Mouse (Mus musculus) testis, adult 2 months (tissue): ENCODE measurements at regions not wholly inside any gene's neighbourhood (a gene's known extent, or its start where the extent isn't known, plus 50 kb on each side); places are given as distances from the start of the nearest gene placed in this dataset.

Experiments used
- H3K27ac ChIP-seq: fragments of 200-500 bp; 2 replicates; pipeline ENCODE4 v1.5.1; 2012; ENCODE audit warnings: low read depth, low read length; ENCODE audit not compliant: control insufficient read depth, insufficient read depth
- H3K27me3 ChIP-seq: fragments of 200-500 bp; 2 replicates; pipeline ENCODE4 v1.6.1; 2012; ENCODE audit warnings: mild to moderate bottlenecking, low read length, moderate library complexity; ENCODE audit not compliant: control insufficient read depth, insufficient read depth
- H3K36me3 ChIP-seq: fragments of 200-500 bp; 2 replicates; pipeline ENCODE4 v1.6.1; 2012; ENCODE audit warnings: mild to moderate bottlenecking, low read length; ENCODE audit not compliant: control insufficient read depth, insufficient read depth
- H3K4me1 ChIP-seq: fragments of 200-500 bp; 2 replicates; pipeline ENCODE4 v1.6.1; 2012; ENCODE audit warnings: low read length; ENCODE audit not compliant: control insufficient read depth, insufficient read depth
- H3K4me3 ChIP-seq: fragments of 200-500 bp; 2 replicates; pipeline ENCODE4 v1.5.1; 2012; ENCODE audit warnings: low read depth, mild to moderate bottlenecking, low read length, moderate library complexity, mixed read lengths; ENCODE audit not compliant: control insufficient read depth
- CTCF ChIP-seq: fragments of 200-500 bp; IDR thresholded peaks from 2 replicates; pipeline ENCODE4 v1.5.1; 2012; ENCODE audit warnings: low read depth, mild to moderate bottlenecking, inconsistent platforms, low read length, moderate library complexity; ENCODE audit not compliant: control insufficient read depth, insufficient read depth, insufficient replicate concordance
- POLR2A ChIP-seq: fragments of 200-500 bp; IDR thresholded peaks from 2 replicates; pipeline ENCODE4 v1.6.1; 2012; ENCODE audit warnings: low read depth, mild to moderate bottlenecking, inconsistent platforms, low read length, moderate library complexity; ENCODE audit not compliant: control insufficient read depth

- H3K27ac ChIP-seq: no peak overlapping the region
- H3K4me1 ChIP-seq: no peaks in the 10 kb centered on the region
- TF ChIP-seq POLR2A (no peak), CTCF (no peak)
- H3K4me3 ChIP-seq: no peak overlapping the region
- H3K36me3 ChIP-seq: no peaks in the 10 kb centered on the region
- H3K27me3 ChIP-seq: no peaks in the 10 kb centered on the region
These were observed 379.5 kb upstream of the Arglu1 start for GRCm38 (mm10) chr8:9069845-9070244.

- no peaks in the 10 kb centered on the region for H3K36me3 ChIP-seq
- H3K27me3 ChIP-seq: no peaks in the 10 kb centered on the region
- no peak overlapping the region for H3K4me3 ChIP-seq
- H3K27ac ChIP-seq: no peak overlapping the region
- no peak for TF ChIP-seq CTCF
- TF ChIP-seq POLR2A: no peak
- H3K4me1 ChIP-seq: no peaks in the 10 kb centered on the region
These were observed 377.4 kb upstream of the Arglu1 start for GRCm38 (mm10) chr8:9067731-9068130.

GRCm38 (mm10) chr8:9060166-9060565 lies 369.8 kb upstream of the Arglu1 start:
- TF ChIP-seq POLR2A (no peak), CTCF (no peak)
- no peaks in the 10 kb centered on the region for H3K27me3 ChIP-seq
- no peak overlapping the region for H3K27ac ChIP-seq
- H3K4me3 ChIP-seq: no peak overlapping the region
- H3K36me3 ChIP-seq: no peaks in the 10 kb centered on the region
- H3K4me1 ChIP-seq: no peaks in the 10 kb centered on the region

GRCm38 (mm10) chr8:9055416-9055819 lies 365.1 kb upstream of the Arglu1 start:
- Histone ChIP-seq H3K4me1 (no peaks in the 10 kb centered on the region), H3K27me3 (no peaks in the 10 kb centered on the region), H3K27ac (no peak overlapping the region), H3K36me3 (no peaks in the 10 kb centered on the region), H3K4me3 (no peak overlapping the region)
- TF ChIP-seq POLR2A (no peak), CTCF (no peak)

- H3K27me3 ChIP-seq: no peaks in the 10 kb centered on the region
- H3K4me1 ChIP-seq: no peaks in the 10 kb centered on the region
- TF ChIP-seq CTCF (no peak), POLR2A (no peak)
- no peaks in the 10 kb centered on the region for H3K36me3 ChIP-seq
- H3K4me3 ChIP-seq: no peak overlapping the region
- no peak overlapping the region for H3K27ac ChIP-seq
These were observed 364.5 kb upstream of the Arglu1 start for GRCm38 (mm10) chr8:9054801-9055200.

- no peak for TF ChIP-seq POLR2A
- TF ChIP-seq CTCF: no peak
- Histone ChIP-seq H3K27me3 (no peaks in the 10 kb centered on the region), H3K27ac (no peak overlapping the region), H3K36me3 (no peaks in the 10 kb centered on the region), H3K4me1 (no peaks in the 10 kb centered on the region), H3K4me3 (no peak overlapping the region)
These were observed 361.4 kb upstream of the Arglu1 start for GRCm38 (mm10) chr8:9051699-9052098.

- TF ChIP-seq CTCF (no peak), POLR2A (no peak)
- H3K4me1 ChIP-seq: no peaks in the 10 kb centered on the region
- no peak overlapping the region for H3K4me3 ChIP-seq
- H3K36me3 ChIP-seq: no peaks in the 10 kb centered on the region
- no peaks in the 10 kb centered on the region for H3K27me3 ChIP-seq
- H3K27ac ChIP-seq: no peak overlapping the region
These were observed 360.6 kb upstream of the Arglu1 start for GRCm38 (mm10) chr8:9050740-9051475.

- Histone ChIP-seq H3K36me3 (no peaks in the 10 kb centered on the region), H3K4me1 (no peaks in the 10 kb centered on the region), H3K27me3 (no peaks in the 10 kb centered on the region), H3K4me3 (no peak overlapping the region), H3K27ac (no peak overlapping the region)
- TF ChIP-seq POLR2A (no peak), CTCF (no peak)
These were observed 357.8 kb upstream of the Arglu1 start for GRCm38 (mm10) chr8:9048116-9048515.
